Mouse (Mus musculus): ENCODE data around the gene Olfr551. TPM values are rescaled to one million over a fixed set of nuclear protein-coding genes. Genes with fewer than 3 reads are reported as not detected.

The Olfr551 gene
- polyA plus RNA-seq, 1 experiment = not detected

- 72% methylated on average over 1 of the region's 1 CpGs for WGBS
- Histone ChIP-seq H3K4me3 (replicated peaks; ENCODE audit: control insufficient read depth, low read depth, low read length) (no peak within 1 kb of the TSS), H3K4me1 (ENCODE audit: control insufficient read depth, insufficient read depth, low read length) (no peaks in the 10 kb centered on the region), H3K27ac (ENCODE audit: control insufficient read depth, insufficient read depth, low read depth, low read length, poor library complexity) (no peak within 1 kb of the TSS)
- no peak for TF ChIP-seq POLR2A (IDR thresholded peaks at IDR 0.05; ENCODE audit: borderline replicate concordance, control insufficient read depth, low read depth, low read length)
- TF ChIP-seq CTCF (IDR thresholded peaks at IDR 0.05; ENCODE audit: control insufficient read depth, insufficient read depth, low read length) = no peak
Measured at GRCm38 (mm10) chr7:102534449-102534848, 57.2 kb downstream of the Olfr551 start, which contains the start of gene Olfr547. Gene Olfr547, plus strand, starts transcription at chr7:102534749.

Other genes with a start within 250 kb of the Olfr551 start
- 151 and 245 TPM in 2 replicates for gene Rrm1, start 150.2 kb downstream of the Olfr551 start, polyA plus RNA-seq (2011; ENCODE audit: insufficient read depth, insufficient read length, low replicate concordance, missing spikeins)
- gene Olfr543, start 110.2 kb downstream of the Olfr551 start, polyA plus RNA-seq (2011; ENCODE audit: insufficient read depth, insufficient read length, low replicate concordance, missing spikeins) = not detected in 2 replicates
- gene Olfr544, start 103.6 kb downstream of the Olfr551 start, polyA plus RNA-seq (2011; ENCODE audit: insufficient read depth, insufficient read length, low replicate concordance, missing spikeins) = not detected in 2 replicates
- gene Olfr545, start 92.3 kb downstream of the Olfr551 start, polyA plus RNA-seq (2011; ENCODE audit: insufficient read depth, insufficient read length, low replicate concordance, missing spikeins) = not detected in 2 replicates
- not detected in 2 replicates for gene Olfr547, start 57.1 kb downstream of the Olfr551 start, polyA plus RNA-seq (2011; ENCODE audit: insufficient read depth, insufficient read length, low replicate concordance, missing spikeins)
- not detected in 2 replicates for gene Olfr548-ps1, start 51.0 kb downstream of the Olfr551 start, polyA plus RNA-seq (2011; ENCODE audit: insufficient read depth, insufficient read length, low replicate concordance, missing spikeins)
- not detected in 2 replicates for gene Olfr549, start 42.0 kb downstream of the Olfr551 start, polyA plus RNA-seq (2011; ENCODE audit: insufficient read depth, insufficient read length, low replicate concordance, missing spikeins)
- gene Trim21, start 26.4 kb downstream of the Olfr551 start, polyA plus RNA-seq (2011; ENCODE audit: insufficient read depth, insufficient read length, low replicate concordance, missing spikeins) = 9.0 and 11.8 TPM in 2 replicates
- not detected in 2 replicates for gene Olfr550, start 20.4 kb downstream of the Olfr551 start, polyA plus RNA-seq (2011; ENCODE audit: insufficient read depth, insufficient read length, low replicate concordance, missing spikeins)
- not detected in 2 replicates for gene Olfr552, start 5.9 kb upstream of the Olfr551 start, polyA plus RNA-seq (2011; ENCODE audit: insufficient read depth, insufficient read length, low replicate concordance, missing spikeins)
- not detected in 2 replicates for gene Olfr553, start 26.3 kb upstream of the Olfr551 start, polyA plus RNA-seq (2011; ENCODE audit: insufficient read depth, insufficient read length, low replicate concordance, missing spikeins)
- 0.90 TPM in 1 of 2 replicates, not detected in the other for gene Olfr554, start 46.5 kb upstream of the Olfr551 start, polyA plus RNA-seq (2011; ENCODE audit: insufficient read depth, insufficient read length, low replicate concordance, missing spikeins)
- gene Olfr555, start 66.9 kb upstream of the Olfr551 start, polyA plus RNA-seq (2011; ENCODE audit: insufficient read depth, insufficient read length, low replicate concordance, missing spikeins) = not detected in 2 replicates
- not detected in 2 replicates for gene Olfr556, start 73.0 kb upstream of the Olfr551 start, polyA plus RNA-seq (2011; ENCODE audit: insufficient read depth, insufficient read length, low replicate concordance, missing spikeins)
- 2.1 and 3.7 TPM in 2 replicates for gene Trim68, start 95.4 kb upstream of the Olfr551 start, polyA plus RNA-seq (2011; ENCODE audit: insufficient read depth, insufficient read length, low replicate concordance, missing spikeins)
- not detected in 2 replicates for gene Olfr557, start 104.0 kb upstream of the Olfr551 start, polyA plus RNA-seq (2011; ENCODE audit: insufficient read depth, insufficient read length, low replicate concordance, missing spikeins)
- gene Olfr558, start 110.3 kb upstream of the Olfr551 start, polyA plus RNA-seq (2011; ENCODE audit: insufficient read depth, insufficient read length, low replicate concordance, missing spikeins) = not detected in 2 replicates
- gene Olfr33, start 127.2 kb upstream of the Olfr551 start, polyA plus RNA-seq (2011; ENCODE audit: insufficient read depth, insufficient read length, low replicate concordance, missing spikeins) = not detected in 2 replicates
- gene Olfr559, start 135.6 kb upstream of the Olfr551 start, polyA plus RNA-seq (2011; ENCODE audit: insufficient read depth, insufficient read length, low replicate concordance, missing spikeins) = not detected in 2 replicates
- not detected in 2 replicates for gene Olfr560, start 167.5 kb upstream of the Olfr551 start, polyA plus RNA-seq (2011; ENCODE audit: insufficient read depth, insufficient read length, low replicate concordance, missing spikeins)
- gene Olfr78, start 167.6 kb upstream of the Olfr551 start, polyA plus RNA-seq (2011; ENCODE audit: insufficient read depth, insufficient read length, low replicate concordance, missing spikeins) = 0.29 TPM in 1 of 2 replicates, not detected in the other
- gene Olfr561, start 179.3 kb upstream of the Olfr551 start, polyA plus RNA-seq (2011; ENCODE audit: insufficient read depth, insufficient read length, low replicate concordance, missing spikeins) = not detected in 2 replicates
- gene Olfr564, start 211.6 kb upstream of the Olfr551 start, polyA plus RNA-seq (2011; ENCODE audit: insufficient read depth, insufficient read length, low replicate concordance, missing spikeins) = not detected in 2 replicates

Measured in bone marrow, adult 2 months (tissue).